In the genomic region with DNA sequence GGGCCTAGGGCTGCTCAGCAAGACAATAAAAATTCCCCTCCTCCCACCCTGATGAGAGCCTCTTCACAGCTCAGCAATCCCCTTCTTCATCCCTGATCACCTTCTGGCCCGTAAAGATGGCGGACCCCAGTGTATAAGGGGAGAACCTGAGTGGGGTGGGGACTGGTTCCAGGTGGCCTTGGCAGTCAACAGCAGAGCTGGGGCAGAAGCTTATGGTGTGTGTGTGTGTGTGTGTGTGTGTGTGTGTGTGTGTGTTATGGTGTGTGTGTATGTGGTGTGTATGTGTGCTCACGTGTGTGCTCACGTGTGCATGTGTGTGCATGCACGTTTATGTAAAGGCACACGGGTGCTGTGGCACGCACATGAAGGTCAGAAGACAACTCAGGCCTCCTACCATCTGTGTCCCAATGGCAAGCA, we compare ENCODE assay signal across 8 mouse cellular contexts. TPM values are rescaled to one million over a fixed set of nuclear protein-coding genes. Genes with fewer than 3 reads are reported as not detected.
A peak's percentile ranks its signal among the peaks of the same experiment; 100 is the strongest.
DNase-seq lines count a peak whose midpoint lies in the region; ATAC-seq and TF ChIP-seq lines count a peak whose summit lies in the region.

No protein-coding gene starts in this region.

- H3K4me3 ChIP-seq in lung, embryonic 14.5 days (ENCODE audit: low read depth, low read length): peak overlapping the region; percentile 52
- H3K4me3 ChIP-seq in limb, embryonic 15.5 days: peak overlapping the region; percentile 49

- no peak for DNase-seq in lung, embryonic 14.5 days
- DNase-seq in lung, adult 18-20 months: no peak
- peak; percentile 76 for DNase-seq in splenic B cell, adult 2 months (ENCODE audit: low read depth, low spot score)
- DNase-seq in right cerebral cortex, postnatal 25 days: no peak
- no peak for DNase-seq in cerebellum, postnatal 25 days
- no peak for DNase-seq in retina, postnatal 1 day

- ATAC-seq in lung, embryonic 14.5 days (ENCODE audit: insufficient read depth): no peak
- ATAC-seq in erythroblast, adult 5-6 weeks (replicated peaks; ENCODE audit: low FRiP score, poor library complexity, severe bottlenecking): peak; percentile 24; the same call in 1 of the 2 replicates
- no peak for ATAC-seq in limb, embryonic 15.5 days (ENCODE audit: insufficient number of reproducible peaks, low FRiP score, low TSS enrichment, low read depth)

- no peak for TF ChIP-seq CTCF in lung, embryonic 14.5 days (IDR thresholded peaks at IDR 0.05; ENCODE audit: low read depth)

- 81% methylated on average over 7 of the region's 7 CpGs for WGBS in lung, embryonic 14.5 days
- 80% methylated on average over 7 of the region's 7 CpGs for WGBS in limb, embryonic 15.5 days

- peaks cover 33% of the 10 kb centered on the region for H3K36me3 ChIP-seq in lung, embryonic 14.5 days (ENCODE audit: insufficient read depth)
- H3K36me3 ChIP-seq in limb, embryonic 15.5 days: peaks cover 21% of the 10 kb centered on the region
- peaks cover 24% of the 10 kb centered on the region for H3K36me3 ChIP-seq in splenic B cell, adult 2 months (ENCODE audit: control insufficient read depth, insufficient read depth, low read length, poor library complexity, severe bottlenecking)

- H3K4me2 ChIP-seq in lung, embryonic 14.5 days: peak overlapping the region; percentile 93
- H3K4me2 ChIP-seq in limb, embryonic 15.5 days: peak overlapping the region; percentile 86

- H3K4me1 ChIP-seq in lung, embryonic 14.5 days (ENCODE audit: insufficient read depth): peaks cover 17% of the 10 kb centered on the region
- peaks cover 41% of the 10 kb centered on the region for H3K4me1 ChIP-seq in limb, embryonic 15.5 days

- H3K27me3 ChIP-seq in lung, embryonic 14.5 days (ENCODE audit: insufficient read depth, low read length): no peaks in the 10 kb centered on the region
- no peaks in the 10 kb centered on the region for H3K27me3 ChIP-seq in limb, embryonic 15.5 days
- H3K27me3 ChIP-seq in splenic B cell, adult 2 months (ENCODE audit: control insufficient read depth, insufficient read depth, low read length, poor library complexity, severe bottlenecking): no peaks in the 10 kb centered on the region

- H3K27ac ChIP-seq in lung, embryonic 14.5 days (ENCODE audit: low read depth): peak overlapping the region; percentile 73; the same call in 1 of the 2 replicates
- 0 out of 2 replicates have a peak overlapping the region, but pooled peaks have one; percentile 30 for H3K27ac ChIP-seq in limb, embryonic 15.5 days

- peak overlapping the region; percentile 57 for H3K9ac ChIP-seq in lung, embryonic 14.5 days
- 0 out of 2 replicates have a peak overlapping the region, but pooled peaks have one; percentile 15 for H3K9ac ChIP-seq in limb, embryonic 15.5 days

- H3K9me3 ChIP-seq in lung, embryonic 14.5 days (ENCODE audit: low read depth, low read length): no peaks in the 10 kb centered on the region
- no peaks in the 10 kb centered on the region for H3K9me3 ChIP-seq in limb, embryonic 15.5 days

RNA-seq across cellular contexts. Expression of a gene that starts 1.3 kb away (rescaled TPM):
- 162 and 184 TPM in 2 replicates for polyA plus RNA-seq in lung, embryonic 14.5 days (2014; fragmentation: Nextera tagmentation; extraction: Ambion mirVana)
- total RNA-seq in erythroblast, adult 5-6 weeks (2015; ENCODE audit: low replicate concordance): 1,034 and 1,242 TPM in 2 replicates
- 1,143 and 1,228 TPM in 2 replicates for total RNA-seq in erythroblast, adult 5-6 weeks (2017; ENCODE audit: low replicate concordance)
- polyA plus RNA-seq in limb, embryonic 15.5 days (2015; fragmentation: Nextera tagmentation; extraction: Ambion mirVana): 141 and 187 TPM in 2 replicates

RNA-seq across cellular contexts. Expression of a gene that starts 20.3 kb away (rescaled TPM):
- polyA plus RNA-seq in lung, embryonic 14.5 days (2014; fragmentation: Nextera tagmentation; extraction: Ambion mirVana): 0.18 and 0.57 TPM in 2 replicates
- total RNA-seq in erythroblast, adult 5-6 weeks (2015; ENCODE audit: low replicate concordance): 1.5 TPM in 1 of 2 replicates, not detected in the other
- 2.6 and 9.2 TPM in 2 replicates for total RNA-seq in erythroblast, adult 5-6 weeks (2017; ENCODE audit: low replicate concordance)
- polyA plus RNA-seq in limb, embryonic 15.5 days (2015; fragmentation: Nextera tagmentation; extraction: Ambion mirVana): 0.27 and 0.38 TPM in 2 replicates

RNA-seq across cellular contexts. Expression of a gene that starts 21.6 kb away (rescaled TPM):
- polyA plus RNA-seq in lung, embryonic 14.5 days (2014; fragmentation: Nextera tagmentation; extraction: Ambion mirVana): not detected in 2 replicates
- total RNA-seq in erythroblast, adult 5-6 weeks (2015; ENCODE audit: low replicate concordance): 0.42 TPM in 1 of 2 replicates, not detected in the other
- total RNA-seq in erythroblast, adult 5-6 weeks (2017; ENCODE audit: low replicate concordance): 0.56 TPM in 1 of 2 replicates, not detected in the other
- polyA plus RNA-seq in limb, embryonic 15.5 days (2015; fragmentation: Nextera tagmentation; extraction: Ambion mirVana): 0.28 and 0.79 TPM in 2 replicates

RNA-seq across cellular contexts. Expression of a gene that starts 42.4 kb away (rescaled TPM):
- 15.4 and 18.2 TPM in 2 replicates for polyA plus RNA-seq in lung, embryonic 14.5 days (2014; fragmentation: Nextera tagmentation; extraction: Ambion mirVana)
- total RNA-seq in erythroblast, adult 5-6 weeks (2015; ENCODE audit: low replicate concordance): 1.7 and 4.0 TPM in 2 replicates
- total RNA-seq in erythroblast, adult 5-6 weeks (2017; ENCODE audit: low replicate concordance): 6.7 and 9.8 TPM in 2 replicates
- 20.9 and 24.6 TPM in 2 replicates for polyA plus RNA-seq in limb, embryonic 15.5 days (2015; fragmentation: Nextera tagmentation; extraction: Ambion mirVana)
